Comparison of ENCODE assay signal across 8 mouse cellular contexts in the genomic region with DNA sequence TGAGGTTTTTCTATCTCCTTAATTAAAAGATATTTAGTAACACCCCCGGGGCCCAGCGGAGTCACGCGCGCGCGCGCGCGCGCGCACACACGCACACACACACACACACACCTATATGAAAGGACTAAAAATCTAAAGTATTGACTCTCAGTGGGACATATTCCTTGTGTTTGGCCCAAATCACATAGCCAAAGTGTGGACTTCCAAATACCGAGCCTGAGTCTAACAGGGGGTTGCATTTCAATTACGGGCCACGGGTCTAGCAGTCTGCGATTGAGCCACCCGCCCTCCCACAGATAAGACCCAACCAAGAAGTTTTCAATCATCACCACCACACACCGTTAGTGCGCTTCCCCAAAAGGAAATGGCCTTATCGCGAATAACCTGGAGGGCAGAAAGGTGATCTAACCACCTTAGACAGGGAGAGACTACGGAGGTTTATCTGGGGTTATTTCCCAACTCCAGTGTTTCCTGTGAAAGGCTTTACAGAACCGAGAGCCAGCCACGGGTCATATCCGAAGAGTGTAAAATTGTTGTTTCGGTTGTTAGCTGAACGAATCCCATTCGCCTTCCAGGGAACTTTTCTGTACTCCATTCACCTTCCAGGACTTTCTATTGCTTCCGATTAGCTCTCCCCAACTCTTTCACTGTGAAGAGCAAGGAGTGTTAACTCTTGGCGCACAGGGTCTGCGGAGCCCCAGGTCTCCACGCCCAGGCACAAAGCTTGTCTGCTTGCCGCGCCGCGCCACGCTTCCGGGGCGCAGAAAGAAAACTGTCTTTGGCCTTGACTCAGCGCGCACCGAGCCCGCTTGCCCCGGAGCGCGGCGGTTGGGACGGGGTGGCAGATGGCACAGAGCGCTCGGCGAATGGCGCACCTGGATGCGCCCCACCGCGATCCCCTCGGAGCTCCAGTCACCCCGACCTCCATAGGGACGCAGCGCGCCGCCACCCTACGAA. TPM values are rescaled to one million over a fixed set of nuclear protein-coding genes. Genes with fewer than 3 reads are reported as not detected.
DNase-seq lines count a peak whose midpoint lies in the region; ATAC-seq and TF ChIP-seq lines count a peak whose summit lies in the region.

No protein-coding gene starts in this region.

- no peaks in the 10 kb centered on the region for H3K27me3 ChIP-seq in testis, adult 2 months (ENCODE audit: control insufficient read depth, insufficient read depth, low read length)
- H3K27me3 ChIP-seq in heart, embryonic 10.5 days (ENCODE audit: insufficient read depth, poor library complexity, severe bottlenecking), result no peaks in the 10 kb centered on the region
- H3K27me3 ChIP-seq in stomach, embryonic 15.5 days (replicated peaks), result no peaks in the 10 kb centered on the region

- 4% methylated on average over 63 of the region's 63 CpGs for WGBS in heart, embryonic 10.5 days
- 7% methylated on average over 63 of the region's 63 CpGs for WGBS in stomach, embryonic 15.5 days

- peak overlapping the region; percentile 79 for H3K4me3 ChIP-seq in testis, adult 2 months (ENCODE audit: control insufficient read depth, low read depth, low read length)
- peak overlapping the region; percentile 86 for H3K4me3 ChIP-seq in heart, embryonic 10.5 days
- H3K4me3 ChIP-seq in stomach, embryonic 15.5 days (replicated peaks), result peak overlapping the region; percentile 75

- no peaks in the 10 kb centered on the region for H3K9me3 ChIP-seq in heart, embryonic 10.5 days
- no peaks in the 10 kb centered on the region for H3K9me3 ChIP-seq in stomach, embryonic 15.5 days

- no peak for TF ChIP-seq CTCF in testis, adult 2 months (IDR thresholded peaks at IDR 0.05; ENCODE audit: control insufficient read depth, insufficient read depth, insufficient replicate concordance, low read depth, low read length)

- DNase-seq in testis, postnatal 14 days (ENCODE audit: low spot score), result no peak
- DNase-seq in c-Kit-positive CD71-positive TER-119-negative erythroid progenitor cells, embryonic 14.5 days (ENCODE audit: low read depth), result peak; percentile 37
- no peak for DNase-seq in heart, embryonic 10.5 days (ENCODE audit: low spot score)
- peak; percentile 47 for DNase-seq in kidney, postnatal 10 days
- no peak for DNase-seq in right cerebral cortex, adult 18-20 months

- TF ChIP-seq POLR2A in testis, adult 2 months (IDR thresholded peaks at IDR 0.05; ENCODE audit: control insufficient read depth, low read depth, low read length), result no peak

- peak; percentile 29 for ATAC-seq in megakaryocyte-erythroid progenitor cell, adult 5-6 weeks (replicated peaks; ENCODE audit: low FRiP score, low TSS enrichment, poor library complexity, severe bottlenecking)
- ATAC-seq in stomach, embryonic 15.5 days (ENCODE audit: insufficient read depth, low FRiP score, low read depth), result peak; percentile 32; the same call in 1 of the 2 replicates

- peak overlapping the region; percentile 79 for H3K4me2 ChIP-seq in stomach, embryonic 15.5 days

- no peaks in the 10 kb centered on the region for H3K36me3 ChIP-seq in testis, adult 2 months (ENCODE audit: control insufficient read depth, insufficient read depth, low read length)
- peaks cover 2% of the 10 kb centered on the region; the same call in 1 of the 2 replicates for H3K36me3 ChIP-seq in heart, embryonic 10.5 days
- no peaks in the 10 kb centered on the region for H3K36me3 ChIP-seq in stomach, embryonic 15.5 days

- no peak overlapping the region for H3K27ac ChIP-seq in testis, adult 2 months (ENCODE audit: control insufficient read depth, insufficient read depth, low read depth, low read length)
- H3K27ac ChIP-seq in heart, embryonic 10.5 days, result peak overlapping the region; percentile 95
- H3K27ac ChIP-seq in stomach, embryonic 15.5 days, result peak overlapping the region; percentile 75; the same call in 1 of the 2 replicates

- H3K4me1 ChIP-seq in testis, adult 2 months (ENCODE audit: control insufficient read depth, insufficient read depth, low read length), result peaks cover 16% of the 10 kb centered on the region
- H3K4me1 ChIP-seq in heart, embryonic 10.5 days, result peaks cover 24% of the 10 kb centered on the region
- H3K4me1 ChIP-seq in stomach, embryonic 15.5 days, result 0 out of 2 replicates have a peak, but pooled peaks cover 2% of the 10 kb centered on the region

- peak overlapping the region; percentile 71; the same call in 1 of the 2 replicates for H3K9ac ChIP-seq in stomach, embryonic 15.5 days

RNA-seq across cellular contexts. Expression of a gene that starts 1.0 kb away (rescaled TPM):
- 8.8 and 16.0 TPM in 2 replicates for polyA plus RNA-seq in testis, adult 2 months (2012; rRNA removed)
- polyA plus RNA-seq in heart, embryonic 10.5 days (2016; fragmentation: Nextera tagmentation; extraction: Ambion mirVana), result 262 and 337 TPM in 2 replicates
- 96.0 and 179 TPM in 2 replicates for total RNA-seq in megakaryocyte-erythroid progenitor cell, adult 5-6 weeks (2014; fragmentation: Nextera tagmentation)
- total RNA-seq in megakaryocyte-erythroid progenitor cell, adult 5-6 weeks (2017), result 106 and 142 TPM in 2 replicates
- 192 and 198 TPM in 2 replicates for polyA plus RNA-seq in stomach, embryonic 15.5 days (2015; fragmentation: Nextera tagmentation; extraction: Ambion mirVana)

Comparison
In these comparisons a context has a peak if more than half of its experiments do, and no peak if none do; other contexts are left out.
1. DNase-seq: peak in c-Kit-positive CD71-positive TER-119-negative erythroid progenitor cells, embryonic 14.5 days (single experiment) and kidney, postnatal 10 days (single experiment); none in testis, postnatal 14 days (single experiment), heart, embryonic 10.5 days (single experiment) and right cerebral cortex, adult 18-20 months (single experiment).
2. RNA of a gene that starts 1.0 kb away (polyA plus RNA-seq): 262 to 337 TPM in heart, embryonic 10.5 days and 192 to 198 TPM in stomach, embryonic 15.5 days; 8.8 to 16.0 TPM in testis, adult 2 months; every median in the first group is over 10 times any median in the second.
3. Peak in every context shown above with its lines, with median percentiles within 50 percentile points of each other: H3K4me3 ChIP-seq.